Mouse (Mus musculus): Measurements from ENCODE around the gene Cntn2. TPM values are rescaled to one million over a fixed set of nuclear protein-coding genes. Genes with fewer than 3 reads are reported as not detected.

Cntn2 gene
- total RNA-seq, 2 experiments from 2014 or later, result 2.8 to 4.1 TPM

GRCm38 (mm10) chr1:132464651-132465050 is 78.4 kb downstream of the Cntn2 start:
- intact Hi-C loops (cut with DNase I), result no loop called here
- DNase-seq, result no peak

Other genes with a start within 250 kb of the Cntn2 start
- 10 to 100 TPM; 14.3 to 19.1 TPM for gene Klhdc8a, start 244.6 kb downstream of the Cntn2 start, total RNA-seq (2021)
- gene Nuak2, start 227.1 kb downstream of the Cntn2 start, total RNA-seq (2021), result 1 to 10 TPM; 3.7 to 3.8 TPM
- 10 to 100 TPM; 18.2 to 19.7 TPM for gene Tmcc2, start 152.0 kb downstream of the Cntn2 start, total RNA-seq (2021)
- 10 to 100 TPM; 16.6 to 17.0 TPM for gene Dstyk, start 125.7 kb downstream of the Cntn2 start, total RNA-seq (2021)
- 10 to 100 TPM; 19.2 to 22.0 TPM for gene Rbbp5, start 65.9 kb downstream of the Cntn2 start, total RNA-seq (2021)
- 1 to 10 TPM; 1.4 to 1.5 TPM for gene Tmem81, start 37.0 kb downstream of the Cntn2 start, total RNA-seq (2021)
- under 1 TPM; 0.19 to 0.33 TPM for gene Nfasc, start 198.5 kb upstream of the Cntn2 start, total RNA-seq (2021)